In the genomic region with DNA sequence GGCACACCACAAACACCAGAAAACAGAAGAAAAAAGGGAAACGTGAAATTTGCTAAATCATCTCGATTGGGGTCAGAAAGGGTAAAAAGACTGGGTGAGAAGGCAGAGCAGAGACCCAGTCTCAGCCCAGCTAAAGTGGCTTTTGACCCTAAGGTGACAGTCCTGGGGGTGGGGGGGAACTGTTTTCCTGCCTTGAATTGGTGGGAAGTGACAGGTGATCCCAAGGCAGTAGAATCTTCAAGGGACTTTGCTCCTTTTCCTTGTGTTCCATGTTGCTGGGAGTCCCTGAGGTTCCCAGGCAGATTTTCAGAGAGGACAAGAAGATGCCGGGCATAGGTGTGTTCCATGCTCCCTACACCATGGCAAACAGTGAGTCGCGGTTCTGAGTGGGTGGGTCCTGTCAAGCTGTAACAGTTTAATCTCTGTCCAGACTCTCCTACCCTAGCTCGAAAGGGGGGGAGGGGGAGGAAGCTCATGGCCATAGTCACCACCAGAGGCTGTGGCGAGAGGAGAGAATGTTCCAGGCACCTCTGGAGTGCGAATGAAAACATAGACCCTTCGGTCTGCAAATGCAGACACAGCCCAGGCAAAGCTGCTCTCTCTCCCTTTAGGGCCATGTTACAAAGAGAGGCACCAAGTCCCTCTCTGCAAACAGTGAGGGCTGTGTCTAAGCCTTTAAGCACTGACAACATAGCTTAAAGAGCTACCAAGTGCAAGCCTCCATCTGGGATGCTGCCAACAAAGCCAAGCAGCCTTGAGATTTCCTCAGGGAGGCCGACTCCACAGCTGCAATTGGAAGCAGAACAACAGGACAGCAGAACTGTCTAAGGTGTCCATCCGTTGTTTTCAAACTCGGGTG, we compare ENCODE assay signal across 8 mouse cellular contexts. TPM values are rescaled to one million over a fixed set of nuclear protein-coding genes. Genes with fewer than 3 reads are reported as not detected.
DNase-seq lines count a peak whose midpoint lies in the region; ATAC-seq and TF ChIP-seq lines count a peak whose summit lies in the region.

No protein-coding gene starts in this region.

- H3K9me3 ChIP-seq in intestine, embryonic 16.5 days (ENCODE audit: control insufficient read depth, low read length) = no peaks in the 10 kb centered on the region

- ATAC-seq in intestine, embryonic 16.5 days = no peak; the same call in 1 of the 2 replicates

- no peak overlapping the region; the same call in 1 of the 2 replicates for H3K4me3 ChIP-seq in layer of hippocampus, adult 2 months
- H3K4me3 ChIP-seq in brown adipose tissue, adult 24 weeks (ENCODE audit: insufficient read depth, low read depth, low read length) = peak overlapping the region; percentile 21; the same call in 1 of the 2 replicates
- no peak overlapping the region for H3K4me3 ChIP-seq in intestine, embryonic 16.5 days (ENCODE audit: low read length)
- no peak overlapping the region for H3K4me3 ChIP-seq in myocyte

- H3K4me1 ChIP-seq in brown adipose tissue, adult 24 weeks (ENCODE audit: control insufficient read depth, insufficient read depth, insufficient read length, low read length) = no peaks in the 10 kb centered on the region
- peaks cover 18% of the 10 kb centered on the region for H3K4me1 ChIP-seq in intestine, embryonic 16.5 days (ENCODE audit: control insufficient read depth, insufficient read depth, low read length)

- no peak for TF ChIP-seq POLR2A in myocyte (IDR thresholded peaks at IDR 0.05; ENCODE audit: insufficient read length, low read depth)

- no peak for TF ChIP-seq CTCF in layer of hippocampus, adult 2 months (conservative IDR thresholded peaks at IDR 0.05)

- DNase-seq in layer of hippocampus, adult 2 months (ENCODE audit: low spot score in 2 of 2) = no peak
- no peak for DNase-seq in layer of hippocampus, adult 11-12 months (ENCODE audit: low spot score)
- DNase-seq in embryo, embryonic 10 days (ENCODE audit: low spot score) = no peak
- DNase-seq in thymus, adult 18-20 months = no peak
- no peak for DNase-seq in cerebellum, postnatal 4 days (ENCODE audit: low spot score in 2 of 2)

- H3K4me2 ChIP-seq in intestine, embryonic 16.5 days (ENCODE audit: low read depth, low read length) = peak overlapping the region; percentile 37
- H3K4me2 ChIP-seq in myocyte (ENCODE audit: low read depth) = peak overlapping the region; percentile 54

- H3K79me2 ChIP-seq in myocyte (ENCODE audit: control insufficient read depth, insufficient read depth) = no peaks in the 10 kb centered on the region

- H3ac ChIP-seq in myocyte (ENCODE audit: control insufficient read depth, insufficient read length) = no peak overlapping the region

- peak overlapping the region; percentile 76; the same call in 1 of the 2 replicates for H3K27ac ChIP-seq in layer of hippocampus, adult 2 months
- no peak overlapping the region for H3K27ac ChIP-seq in brown adipose tissue, adult 24 weeks (replicated peaks; ENCODE audit: low read depth, low read length)
- no peak overlapping the region for H3K27ac ChIP-seq in intestine, embryonic 16.5 days (ENCODE audit: low read length)

- no peaks in the 10 kb centered on the region for H3K27me3 ChIP-seq in intestine, embryonic 16.5 days (replicated peaks; ENCODE audit: control insufficient read depth, insufficient read depth, low read length)
- H3K27me3 ChIP-seq in myocyte (ENCODE audit: control insufficient read depth, insufficient read depth, insufficient read length) = no peaks in the 10 kb centered on the region

- no peaks in the 10 kb centered on the region for H3K36me3 ChIP-seq in intestine, embryonic 16.5 days (ENCODE audit: control insufficient read depth, insufficient read depth, low read length)
- no peaks in the 10 kb centered on the region for H3K36me3 ChIP-seq in myocyte (ENCODE audit: control insufficient read depth, insufficient read depth)

- WGBS in intestine, embryonic 16.5 days = 36% methylated on average over 12 of the region's 12 CpGs

- H3K9ac ChIP-seq in intestine, embryonic 16.5 days (ENCODE audit: low read depth, low read length) = 0 out of 2 replicates have a peak overlapping the region, but pooled peaks have one; percentile 20

TF ChIP-seq in myocyte, 11 proteins besides CTCF, POLR2A, EP300 and RAD21:
- no peak for TF ChIP-seq REST (IDR thresholded peaks at IDR 0.05; ENCODE audit: insufficient read depth, insufficient read length)
- no peak for TF ChIP-seq POLR2AphosphoS2 (IDR thresholded peaks at IDR 0.05; ENCODE audit: insufficient read length, low read depth)
- no peak for TF ChIP-seq TCF3 (IDR thresholded peaks at IDR 0.05; ENCODE audit: insufficient read length, low read depth)
- TF ChIP-seq CEBPB (IDR thresholded peaks at IDR 0.05; ENCODE audit: insufficient read depth, poor library complexity, severe bottlenecking) = no peak
- TF ChIP-seq E2F4 (IDR thresholded peaks at IDR 0.05; ENCODE audit: insufficient read depth) = no peak
- TF ChIP-seq SRF (IDR thresholded peaks at IDR 0.05; ENCODE audit: control insufficient read depth, insufficient read length, low read depth) = no peak
- no peak for TF ChIP-seq USF1 (IDR thresholded peaks at IDR 0.05; ENCODE audit: low read depth)
- no peak for TF ChIP-seq TCF12 (IDR thresholded peaks at IDR 0.05; ENCODE audit: insufficient read depth, poor library complexity, severe bottlenecking)
- TF ChIP-seq MAX (IDR thresholded peaks at IDR 0.05; ENCODE audit: low read depth) = no peak
- no peak for TF ChIP-seq MYOG (IDR thresholded peaks at IDR 0.05; ENCODE audit: control insufficient read depth in 1 of 3, insufficient read depth in 1 of 3, insufficient read length in 2 of 3, low read depth in 2 of 3)
- no peak for TF ChIP-seq MYOD1 (IDR thresholded peaks at IDR 0.05; ENCODE audit: control insufficient read depth in 1 of 3, insufficient read length in 2 of 3, low read depth in 2 of 3)

RNA-seq across cellular contexts. Expression of a gene that starts 3.2 kb away (rescaled TPM):
- total RNA-seq in layer of hippocampus, adult 2 months (2021) = not detected
- not detected in 2 replicates for polyA plus RNA-seq in brown adipose tissue, adult 24 weeks (2012; ENCODE audit: insufficient read depth, insufficient read length, missing spikeins)
- polyA plus RNA-seq in intestine, embryonic 16.5 days (2015; fragmentation: Nextera tagmentation; extraction: Ambion mirVana) = not detected in 2 replicates
- not detected for polyA plus RNA-seq in myocyte (2012; fragmentation: generic; extraction: Trizol)

RNA-seq across cellular contexts. Expression of a gene that starts 10.1 kb away (rescaled TPM):
- 10 to 100 TPM; 80.8 to 90.5 TPM for total RNA-seq in layer of hippocampus, adult 2 months (2021)
- 3.9 and 4.1 TPM in 2 replicates for polyA plus RNA-seq in brown adipose tissue, adult 24 weeks (2012; ENCODE audit: insufficient read depth, insufficient read length, missing spikeins)
- polyA plus RNA-seq in intestine, embryonic 16.5 days (2015; fragmentation: Nextera tagmentation; extraction: Ambion mirVana) = 22.0 and 27.3 TPM in 2 replicates
- 11.6 TPM for polyA plus RNA-seq in myocyte (2012; fragmentation: generic; extraction: Trizol)

RNA-seq across cellular contexts. Expression of a gene that starts 21.8 kb away (rescaled TPM):
- total RNA-seq in layer of hippocampus, adult 2 months (2021) = not detected
- polyA plus RNA-seq in brown adipose tissue, adult 24 weeks (2012; ENCODE audit: insufficient read depth, insufficient read length, missing spikeins) = not detected in 2 replicates
- not detected in 2 replicates for polyA plus RNA-seq in intestine, embryonic 16.5 days (2015; fragmentation: Nextera tagmentation; extraction: Ambion mirVana)
- polyA plus RNA-seq in myocyte (2012; fragmentation: generic; extraction: Trizol) = not detected

RNA-seq across cellular contexts. Expression of a gene that starts 33.2 kb away (rescaled TPM):
- total RNA-seq in layer of hippocampus, adult 2 months (2021) = not detected
- not detected in 2 replicates for polyA plus RNA-seq in brown adipose tissue, adult 24 weeks (2012; ENCODE audit: insufficient read depth, insufficient read length, missing spikeins)
- polyA plus RNA-seq in intestine, embryonic 16.5 days (2015; fragmentation: Nextera tagmentation; extraction: Ambion mirVana) = 1,810 and 2,508 TPM in 2 replicates
- polyA plus RNA-seq in myocyte (2012; fragmentation: generic; extraction: Trizol) = not detected

RNA-seq across cellular contexts. Expression of a gene that starts 48.0 kb away (rescaled TPM):
- 1 to 10 TPM; 3.7 to 5.4 TPM for total RNA-seq in layer of hippocampus, adult 2 months (2021)
- polyA plus RNA-seq in brown adipose tissue, adult 24 weeks (2012; ENCODE audit: insufficient read depth, insufficient read length, missing spikeins) = not detected in 2 replicates
- 0.92 and 1.0 TPM in 2 replicates for polyA plus RNA-seq in intestine, embryonic 16.5 days (2015; fragmentation: Nextera tagmentation; extraction: Ambion mirVana)
- 0.04 TPM for polyA plus RNA-seq in myocyte (2012; fragmentation: generic; extraction: Trizol)
